Mouse (Mus musculus) limb, embryonic 10.5 days (tissue): Measurements from ENCODE around the gene Gm12569. TPM values are rescaled to one million over a fixed set of nuclear protein-coding genes. Genes with fewer than 3 reads are reported as not detected.
A peak's percentile ranks its signal among the peaks of the same experiment; 100 is the strongest.

Experiments used
- DNase-seq: peaks from one replicate; pipeline ENCODE4 v3.0.0-alpha.2; 2017; ENCODE audit warnings: low spot score
- H3K27ac ChIP-seq: fragments of 300-500 bp; sonication (generic); 2 replicates; pipeline ENCODE4 v1.5.1; 2016; ENCODE audit warnings: mild to moderate bottlenecking
- H3K27me3 ChIP-seq: fragments of 300-500 bp; sonication (generic); 2 replicates; pipeline ENCODE4 v1.6.1; 2016; ENCODE audit warnings: low read depth, mild to moderate bottlenecking; ENCODE audit not compliant: poor library complexity, severe bottlenecking
- H3K36me3 ChIP-seq: fragments of 300-500 bp; sonication (generic); 2 replicates; pipeline ENCODE4 v1.6.1; 2016; ENCODE audit warnings: mild to moderate bottlenecking, moderate library complexity
- H3K4me1 ChIP-seq: fragments of 300-500 bp; sonication (generic); 2 replicates; pipeline ENCODE4 v1.6.1; 2016
- H3K4me3 ChIP-seq: fragments of 300-500 bp; sonication (generic); 2 replicates; pipeline ENCODE4 v1.5.1; 2016; ENCODE audit warnings: mild to moderate bottlenecking, moderate library complexity
- H3K9me3 ChIP-seq: fragments of 300-500 bp; sonication (generic); replicated peaks from 2 replicates; pipeline ENCODE4 v1.6.1; 2016; ENCODE audit warnings: mild to moderate bottlenecking
- WGBS: fragments of 180-500 bp; shearing (Covaris S2); methylation state at CpG from one replicate; pipeline ENCODE4 v1.1.7; 2016; 5-methylcytosine and 5-hydroxymethylcytosine counted together
- polyA plus RNA-seq: library from polyadenylated mRNA; unstranded; fragments of >200 nt; fragmentation: Nextera tagmentation; extraction: Ambion mirVana; gene quantifications from 2 replicates; pipeline ENCODE4 v1.2.1, GENCODE M21; 2016

The Gm12569 gene
- polyA plus RNA-seq, 1 experiment from 2014 or later: not detected

GRCm38 (mm10) chr11:51264352-51264751 is 44.1 kb downstream of the Gm12569 start:
- H3K4me3 ChIP-seq: peak overlapping the region; percentile 87
- 25% methylated on average over 6 of the region's 6 CpGs for WGBS
- no peak overlapping the region for H3K27ac ChIP-seq
- H3K36me3 ChIP-seq: peaks cover 31% of the 10 kb centered on the region
- H3K4me1 ChIP-seq: peaks cover 26% of the 10 kb centered on the region
- H3K27me3 ChIP-seq: no peaks in the 10 kb centered on the region
- H3K9me3 ChIP-seq: no peaks in the 10 kb centered on the region
- no peak for DNase-seq

GRCm38 (mm10) chr11:51265326-51265725 is 45.1 kb downstream of the Gm12569 start:
- Histone ChIP-seq H3K27ac (no peak overlapping the region), H3K9me3 (no peaks in the 10 kb centered on the region), H3K27me3 (no peaks in the 10 kb centered on the region), H3K36me3 (peaks cover 40% of the 10 kb centered on the region), H3K4me3 (peak overlapping the region; percentile 87), H3K4me1 (peaks cover 26% of the 10 kb centered on the region)
- DNase-seq: no peak
- WGBS: 62% methylated on average over 3 of the region's 3 CpGs

- Histone ChIP-seq H3K4me1 (no peaks in the 10 kb centered on the region), H3K9me3 (no peaks in the 10 kb centered on the region), H3K4me3 (no peak overlapping the region), H3K27ac (no peak overlapping the region), H3K36me3 (peaks cover 95% of the 10 kb centered on the region), H3K27me3 (no peaks in the 10 kb centered on the region)
- WGBS: 91% methylated on average over 1 of the region's 1 CpGs
- DNase-seq: no peak
Observed at GRCm38 (mm10) chr11:51274418-51274817, 54.1 kb downstream of the Gm12569 start.

Other genes with a start within 250 kb of the Gm12569 start
- gene Olfr1377, start 238.5 kb upstream of the Gm12569 start, polyA plus RNA-seq: not detected in 2 replicates
- gene Olfr51, start 216.9 kb upstream of the Gm12569 start, polyA plus RNA-seq: not detected in 2 replicates
- not detected in 2 replicates for gene Olfr54, start 206.2 kb upstream of the Gm12569 start, polyA plus RNA-seq
- not detected in 2 replicates for gene Olfr1375, start 172.4 kb upstream of the Gm12569 start, polyA plus RNA-seq
- gene Zfp354a, start 161.2 kb upstream of the Gm12569 start, polyA plus RNA-seq: 7.7 and 7.9 TPM in 2 replicates
- 101 and 126 TPM in 2 replicates for gene Clk4, start 41.3 kb downstream of the Gm12569 start, polyA plus RNA-seq
- gene BC049762, start 42.6 kb downstream of the Gm12569 start, polyA plus RNA-seq: 0.91 TPM in 1 of 2 replicates, not detected in the other
- 17.0 and 24.1 TPM in 2 replicates for gene Col23a1, start 69.4 kb downstream of the Gm12569 start, polyA plus RNA-seq